Mouse (Mus musculus) c-Kit-positive CD71-positive TER-119-negative erythroid progenitor cells, embryonic 14.5 days (primary cell): ENCODE results near the gene Actg2.

Experiments
- DNase-seq: peaks from one replicate; pipeline ENCODE4 v3.0.0-alpha.2; 2013; ENCODE audit warnings: low read depth

Gene Actg2

DNA sequence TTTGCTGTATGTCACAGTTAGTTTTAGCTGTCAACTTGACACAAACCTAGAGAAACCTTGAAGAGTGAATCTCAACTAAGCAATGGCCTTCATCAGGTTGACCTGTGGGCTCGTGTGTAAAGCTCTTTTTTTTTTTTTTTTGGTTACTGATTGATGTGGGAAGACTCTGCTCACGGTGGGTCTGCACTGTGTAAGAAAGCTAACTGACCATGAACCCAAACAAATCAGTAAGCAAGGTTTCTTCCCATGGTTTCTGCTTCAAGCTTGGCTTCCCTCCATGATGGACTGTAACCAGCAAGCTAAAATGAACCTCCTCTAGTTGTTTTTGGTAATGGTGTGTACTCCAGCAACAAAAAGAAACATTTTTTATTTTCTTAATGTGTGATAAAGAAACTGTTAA, 56.9 kb downstream of the Actg2 start:
- DNase-seq = no peak

- DNase-seq = no peak
Observed at GRCm38 (mm10) chr6:83478628-83479027, 57.4 kb downstream of the Actg2 start.

DNA sequence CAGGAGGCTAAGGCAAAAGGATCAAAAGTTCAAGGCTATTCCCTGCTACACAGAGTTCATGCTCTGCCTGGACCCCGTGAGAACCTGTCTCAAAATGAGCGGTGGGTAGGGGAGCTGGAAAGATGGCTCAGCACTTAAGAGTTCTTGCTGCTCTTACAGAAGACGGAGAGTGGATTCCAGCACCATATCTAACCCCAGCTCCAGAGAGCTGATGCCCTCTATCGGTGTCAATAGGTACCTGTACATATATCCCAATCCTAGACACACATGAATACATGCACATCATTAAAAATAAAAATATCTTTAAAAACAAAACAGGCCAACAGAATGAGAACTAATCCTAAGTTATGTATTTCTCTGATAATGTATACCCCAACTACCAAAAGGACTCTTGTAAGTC, 57.8 kb downstream of the Actg2 start:
- no peak for DNase-seq

GRCm38 (mm10) chr6:83475431-83475830, 60.6 kb downstream of the Actg2 start:
- DNase-seq = no peak

DNA sequence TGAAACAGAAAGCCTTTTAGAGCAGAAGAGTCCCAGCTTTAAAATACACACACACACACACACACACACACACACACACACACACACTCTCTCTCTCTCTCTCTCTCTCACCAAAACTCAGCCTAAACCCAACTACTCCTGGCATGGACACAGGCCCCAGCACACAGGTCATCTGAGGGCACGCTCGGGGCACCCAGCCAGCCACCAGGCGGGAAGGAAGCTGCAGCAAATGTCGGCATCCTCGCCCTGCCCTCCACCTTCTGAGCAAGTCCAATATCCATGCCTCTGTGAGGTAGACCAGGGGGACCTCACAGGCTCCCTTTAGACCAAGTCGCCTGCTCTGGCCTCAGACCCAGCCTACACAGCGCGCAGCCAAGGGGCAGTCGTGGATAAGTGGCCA, 62.8 kb downstream of the Actg2 start:
- DNase-seq = no peak

- no peak for DNase-seq
Observed at GRCm38 (mm10) chr6:83471739-83472138, 64.3 kb downstream of the Actg2 start.

DNA sequence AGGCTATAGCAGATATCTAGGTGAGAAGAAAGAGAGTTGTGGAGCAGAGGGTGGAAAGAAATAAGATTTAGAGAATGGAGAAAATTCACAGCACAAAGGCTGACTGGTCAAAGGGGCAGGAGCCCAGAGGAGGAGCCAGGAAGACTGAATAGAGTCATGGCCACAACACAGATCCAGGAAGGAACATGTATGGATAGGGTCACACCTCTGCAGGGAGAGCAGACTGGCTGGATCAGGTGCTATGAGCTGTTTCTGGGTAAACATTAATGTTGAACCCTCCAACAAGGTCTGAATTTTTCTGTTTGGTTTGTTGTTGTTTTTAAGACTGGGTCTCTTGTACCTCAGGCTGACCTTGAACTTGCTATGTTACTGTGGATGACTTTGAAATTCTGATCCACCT, 72.1 kb downstream of the Actg2 start:
- no peak for DNase-seq
